Mouse (Mus musculus): ENCODE data around the gene Pnmt.

DNA sequence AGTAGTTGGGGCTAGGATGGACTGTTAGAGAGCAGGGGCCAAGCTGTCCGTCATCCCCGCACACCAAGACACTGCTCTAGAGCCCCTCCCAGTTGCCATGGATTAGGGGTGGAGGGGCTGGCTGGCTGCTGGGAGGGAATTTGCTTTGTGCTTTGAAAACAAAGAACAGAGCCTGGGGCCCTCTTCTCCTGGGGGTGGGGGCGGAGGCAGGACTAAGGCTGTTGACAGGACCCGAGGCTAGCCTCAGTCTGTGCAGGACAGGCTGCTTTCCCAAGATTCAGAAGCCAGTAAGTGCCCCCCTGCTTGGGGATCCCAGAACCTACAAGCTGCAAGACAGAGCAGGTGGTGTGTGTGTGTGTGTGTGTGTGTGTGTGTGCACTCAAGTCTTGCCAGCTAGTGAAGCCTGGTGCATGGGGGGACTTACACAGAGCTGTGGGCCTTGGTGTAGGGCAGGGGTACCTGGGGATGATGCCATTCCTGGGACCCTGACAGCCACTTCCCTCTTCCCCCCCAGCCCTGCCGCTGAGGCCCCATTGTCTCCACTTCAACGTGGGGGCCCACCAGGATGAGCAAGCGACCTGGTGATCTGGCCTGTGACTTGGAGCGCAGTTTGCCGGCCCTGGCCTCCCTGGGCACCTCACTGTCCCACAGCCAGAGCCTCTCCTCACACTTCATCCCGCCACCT, 14.6 kb upstream of the Pnmt start:
- TF ChIP-seq EP300 (IDR thresholded peaks at IDR 0.05; ENCODE audit: low read depth) (no peak), CTCF (IDR thresholded peaks at IDR 0.05; ENCODE audit: low read depth) (no peak)

Data from heart, postnatal 0 days (tissue).